Mouse (Mus musculus) kidney, adult 9 months (tissue): ENCODE data around the gene Pacrg.
A peak's percentile ranks its signal among the peaks of the same experiment; 100 is the strongest.

Experiments used
- DNase-seq: peaks from one replicate; pipeline ENCODE4 v3.0.0; 2022

Gene Pacrg

DNA sequence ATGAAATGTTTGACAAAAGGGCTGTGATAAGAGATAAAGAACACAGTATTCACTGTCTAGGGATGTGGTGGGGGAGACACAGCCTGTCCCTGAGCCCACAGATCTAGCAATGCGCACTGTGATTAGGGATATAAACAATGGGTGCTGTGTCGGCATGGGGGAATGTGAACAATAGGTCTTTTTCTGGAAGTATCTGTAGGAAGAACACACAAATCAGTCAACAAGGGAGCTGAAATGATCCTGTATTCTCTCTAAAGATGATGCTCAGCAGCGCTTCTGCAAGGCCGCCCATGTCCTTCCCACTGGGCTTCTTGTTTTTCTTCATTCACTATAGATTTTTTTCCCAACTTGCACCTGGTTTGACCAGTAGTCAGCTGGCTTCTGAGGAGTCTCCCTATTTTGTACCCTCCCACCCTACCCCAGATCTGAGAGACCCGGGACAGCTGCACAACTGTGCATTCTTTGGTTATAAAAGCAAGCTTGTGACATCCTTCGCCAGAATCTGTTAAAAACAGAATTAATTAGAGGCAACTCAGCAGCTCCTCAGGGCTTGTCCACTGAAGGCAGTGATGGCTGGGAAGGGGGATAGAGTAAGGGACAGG lies 356.1 kb downstream of the Pacrg start:
- DNase-seq = no peak

DNA sequence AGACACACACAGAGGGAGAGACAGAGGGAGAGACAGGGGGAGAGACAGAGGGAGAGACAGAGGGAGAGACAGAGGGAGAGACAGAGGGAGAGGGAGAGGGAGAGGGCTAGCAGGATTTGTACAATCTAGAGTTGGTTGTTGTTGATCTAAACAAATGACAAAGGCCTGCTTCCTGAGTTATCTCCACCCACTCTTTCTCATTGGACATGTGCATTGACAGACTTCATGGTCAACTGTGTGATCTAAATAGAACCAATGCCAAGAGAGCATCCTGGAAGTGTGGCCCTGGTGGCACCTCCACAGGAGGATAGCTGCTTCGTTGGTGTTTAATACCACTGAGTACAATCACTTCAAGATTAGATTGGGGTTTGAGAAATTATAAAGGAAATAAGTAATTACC lies 359.0 kb downstream of the Pacrg start:
- no peak for DNase-seq

DNA sequence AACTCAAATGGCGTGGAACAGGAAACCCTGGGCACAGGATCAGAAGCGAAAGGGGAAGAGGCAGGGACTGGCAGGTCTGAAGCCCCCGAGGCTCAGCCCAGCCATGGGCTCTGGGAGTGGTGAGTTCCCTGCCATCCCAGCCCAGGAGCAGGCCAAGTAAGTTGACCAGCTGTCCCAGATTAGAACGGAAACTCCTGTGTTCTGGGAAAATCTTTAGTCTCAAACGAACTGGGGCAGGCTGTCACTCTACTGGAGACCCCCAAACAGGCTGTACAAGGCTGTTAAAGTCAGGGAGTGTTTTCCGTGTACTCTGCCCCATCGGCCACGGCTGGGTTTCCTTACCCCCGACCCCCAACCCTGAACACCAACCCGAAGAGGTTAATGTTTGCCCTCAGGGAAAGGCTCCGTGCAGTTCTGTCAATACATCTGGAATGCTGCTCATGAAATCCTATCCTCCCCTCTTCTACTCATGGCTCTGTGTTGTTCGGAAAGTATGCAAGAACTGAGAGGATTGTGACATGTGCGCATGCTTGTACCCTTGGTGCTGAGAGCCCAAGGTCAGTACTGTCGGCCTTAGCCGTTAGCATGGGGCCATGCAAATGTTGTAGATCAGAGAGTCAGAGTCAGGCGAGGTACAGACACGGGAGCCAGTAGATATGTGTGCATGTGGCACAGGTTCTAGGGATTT lies 360.9 kb downstream of the Pacrg start:
- DNase-seq = peak; percentile 32

DNA sequence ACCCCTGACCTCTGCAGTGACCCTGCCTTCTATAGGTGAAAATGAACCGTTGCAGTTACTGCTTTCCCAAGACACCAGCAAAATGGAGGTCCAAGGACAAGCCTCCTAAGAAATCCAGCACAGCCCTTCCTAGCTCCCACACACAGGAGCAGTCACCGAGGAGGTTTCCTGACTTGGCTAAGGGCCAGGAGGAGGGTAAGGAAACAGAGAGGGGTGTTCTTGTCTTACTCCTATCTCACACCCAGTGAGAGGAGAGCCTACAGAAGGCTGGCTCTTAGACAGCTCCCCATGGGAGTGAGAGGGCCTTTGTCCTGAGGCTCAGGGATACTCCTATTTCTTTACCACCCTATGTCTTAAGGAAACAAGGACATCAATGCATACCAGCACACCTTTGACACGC lies 361.7 kb downstream of the Pacrg start:
- DNase-seq = no peak

DNA sequence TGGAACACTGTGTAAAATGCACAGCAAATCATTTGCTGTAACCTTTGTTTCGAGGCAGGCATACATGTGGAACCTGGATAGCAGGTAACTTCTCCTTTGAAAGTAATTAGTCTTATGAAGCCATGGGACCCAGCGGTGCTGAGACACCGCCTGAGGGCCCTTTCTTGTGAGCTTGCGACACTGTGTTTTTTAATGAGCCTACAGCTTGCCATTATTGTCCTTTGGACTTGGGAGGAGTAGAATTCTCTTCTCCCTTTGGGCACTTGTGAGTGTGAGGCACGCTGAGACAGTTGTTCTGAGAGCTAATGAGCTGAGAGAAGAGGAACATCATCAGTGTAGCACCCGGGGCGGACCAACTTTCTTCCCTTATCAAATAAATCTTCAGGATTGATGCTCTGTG lies 363.3 kb downstream of the Pacrg start:
- no peak for DNase-seq

DNA sequence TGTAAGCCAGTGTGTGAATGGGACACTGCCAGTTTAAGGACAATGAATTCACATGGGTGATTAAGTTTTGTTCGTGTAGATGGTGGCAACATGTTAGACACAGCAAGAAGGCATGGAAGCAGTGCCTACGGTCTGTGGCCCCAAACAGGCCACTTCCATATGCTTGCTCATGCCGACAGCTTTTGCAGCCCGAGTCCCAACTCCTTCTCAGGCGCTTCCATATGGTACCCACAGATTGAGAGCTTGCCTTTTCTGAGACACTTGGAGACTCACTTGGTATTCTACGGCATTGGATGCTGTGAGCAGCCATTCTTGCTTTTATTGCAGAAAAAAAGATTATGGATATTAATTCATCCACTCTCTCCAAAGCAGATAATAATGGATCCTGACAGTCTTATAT lies 365.1 kb downstream of the Pacrg start:
- no peak for DNase-seq

DNA sequence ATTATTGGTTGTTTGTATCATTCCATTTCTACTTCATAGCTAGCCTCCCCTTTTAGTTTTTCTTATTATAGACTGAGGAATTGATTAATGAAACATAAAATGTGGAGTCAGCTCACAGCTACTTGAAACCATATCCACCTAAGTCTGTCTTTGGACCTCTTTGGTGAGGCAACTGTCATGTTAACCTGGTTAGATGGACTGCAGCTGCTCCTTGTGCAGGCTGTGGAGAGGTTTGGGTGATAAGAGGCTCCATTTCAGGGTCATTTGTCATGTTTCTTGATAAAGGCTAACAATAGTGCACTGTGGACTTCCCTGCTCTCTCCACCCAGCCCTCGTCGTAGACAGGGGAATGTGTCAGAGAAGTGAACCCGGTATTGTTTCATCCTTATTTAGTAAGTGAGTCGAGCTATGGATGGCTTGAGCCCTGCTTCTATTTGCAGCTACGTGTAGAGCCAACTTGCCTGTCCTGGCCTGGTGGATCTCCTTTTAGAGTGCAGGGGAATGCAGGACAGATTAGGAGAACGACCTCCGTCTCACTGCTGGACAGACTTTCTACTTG lies 366.2 kb downstream of the Pacrg start:
- no peak for DNase-seq

DNA sequence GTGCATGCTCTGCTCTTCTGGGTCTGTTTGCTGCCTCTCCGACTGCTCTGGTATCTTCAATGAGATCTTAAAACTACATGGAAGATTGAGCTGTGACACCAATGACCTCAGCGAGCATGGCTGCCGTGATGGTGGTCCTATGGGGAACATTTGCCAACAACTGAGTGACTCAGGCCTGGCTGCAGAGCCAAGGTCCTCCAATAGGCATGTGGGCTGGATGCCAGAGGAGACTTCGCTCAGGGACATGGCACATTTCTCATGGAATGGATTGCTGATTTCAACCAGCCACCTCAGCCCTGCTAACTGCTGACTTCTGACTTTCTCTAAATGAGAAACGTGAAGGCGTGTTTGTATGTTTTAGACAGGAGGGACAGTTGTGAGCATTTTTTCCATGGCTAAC lies 366.9 kb downstream of the Pacrg start:
- no peak for DNase-seq

DNA sequence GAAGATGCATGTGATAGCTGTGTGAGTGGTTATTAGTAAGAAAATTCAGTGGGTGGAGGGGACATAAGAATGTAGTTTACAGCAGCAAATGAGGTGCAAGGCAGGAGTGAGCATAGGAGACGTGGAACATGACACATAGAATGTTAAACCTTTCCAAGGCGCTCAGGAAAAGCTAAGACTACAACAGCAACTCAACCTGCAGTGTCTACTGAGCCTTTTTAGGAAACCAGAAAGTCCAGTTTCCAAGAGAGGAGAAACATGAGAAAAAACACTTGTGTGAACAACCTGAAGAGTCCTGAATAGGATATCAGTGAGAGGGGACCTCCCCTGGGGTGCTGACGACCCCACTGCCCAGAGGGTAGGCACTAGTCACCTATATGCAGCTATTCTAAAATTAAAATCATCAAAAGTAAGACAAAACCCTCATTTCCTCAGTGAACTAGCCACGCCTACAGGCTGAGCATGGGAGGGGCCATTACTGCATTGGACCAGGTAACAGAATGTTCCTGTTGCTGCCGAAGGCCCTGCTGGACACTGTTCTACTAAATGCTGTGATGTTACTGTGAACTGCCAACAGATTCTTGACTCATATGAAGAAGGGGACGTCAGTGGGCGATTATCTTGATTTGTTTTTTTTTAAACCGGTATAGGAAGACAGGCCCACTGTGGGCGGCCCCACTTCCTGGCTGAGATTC lies 370.1 kb downstream of the Pacrg start:
- no peak for DNase-seq

DNA sequence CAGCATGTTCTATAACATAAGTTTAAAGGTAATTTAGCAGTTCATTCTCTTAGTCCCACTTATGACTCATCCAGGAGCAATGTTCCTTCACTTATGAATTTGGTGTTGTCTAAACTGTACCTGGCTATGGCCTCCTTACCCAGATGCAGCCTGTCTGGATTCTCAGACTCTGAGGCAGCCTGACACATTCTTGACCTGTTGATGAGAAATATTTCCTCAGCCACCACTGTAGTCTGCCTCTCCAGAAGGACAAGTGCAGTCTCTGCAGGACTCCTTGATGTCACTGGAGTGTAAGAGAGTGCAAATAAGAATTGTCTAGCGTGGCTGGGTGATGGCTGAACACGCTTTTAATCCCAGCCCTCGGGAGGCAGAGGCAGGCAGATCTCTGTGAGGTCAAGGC lies 373.0 kb downstream of the Pacrg start:
- DNase-seq = no peak

DNA sequence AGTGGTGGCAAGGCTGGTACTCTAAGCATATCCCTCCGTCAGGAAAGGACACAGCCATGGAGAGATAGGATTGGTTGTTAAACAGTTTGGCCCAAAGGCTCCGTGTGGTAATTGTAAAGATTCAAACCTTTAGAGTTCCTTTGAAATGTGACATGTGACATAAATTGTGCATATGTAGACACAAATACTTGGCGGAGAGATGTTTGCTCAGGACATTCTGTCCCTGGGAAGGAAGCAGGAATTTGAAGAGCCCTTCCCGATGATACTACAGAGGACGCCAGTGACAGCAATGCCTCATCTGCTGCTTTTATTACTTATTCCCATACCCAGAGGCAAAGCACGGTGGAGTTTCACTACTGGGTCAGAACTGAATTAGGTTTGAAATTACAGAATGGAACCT lies 374.6 kb downstream of the Pacrg start:
- DNase-seq = no peak

DNA sequence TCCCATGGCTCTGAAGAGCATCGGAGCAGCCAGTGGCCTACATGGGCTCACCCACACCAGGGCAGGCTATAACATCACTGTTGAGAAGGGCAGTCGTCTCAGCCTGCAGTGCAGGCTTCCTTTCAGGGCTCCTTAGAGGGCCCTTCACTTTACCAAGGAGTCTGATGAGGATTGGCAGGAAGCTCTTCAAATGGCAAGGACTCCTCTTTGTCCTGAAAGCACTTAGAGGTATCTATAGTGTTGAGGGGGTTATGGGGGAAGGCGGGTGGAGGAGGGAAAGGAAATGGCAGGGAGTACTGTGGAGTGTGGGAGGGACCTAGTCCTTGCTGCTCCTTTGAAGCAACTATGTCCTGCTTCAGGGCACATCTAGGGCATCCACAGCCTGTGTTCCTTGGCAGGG lies 375.4 kb downstream of the Pacrg start:
- no peak for DNase-seq

DNA sequence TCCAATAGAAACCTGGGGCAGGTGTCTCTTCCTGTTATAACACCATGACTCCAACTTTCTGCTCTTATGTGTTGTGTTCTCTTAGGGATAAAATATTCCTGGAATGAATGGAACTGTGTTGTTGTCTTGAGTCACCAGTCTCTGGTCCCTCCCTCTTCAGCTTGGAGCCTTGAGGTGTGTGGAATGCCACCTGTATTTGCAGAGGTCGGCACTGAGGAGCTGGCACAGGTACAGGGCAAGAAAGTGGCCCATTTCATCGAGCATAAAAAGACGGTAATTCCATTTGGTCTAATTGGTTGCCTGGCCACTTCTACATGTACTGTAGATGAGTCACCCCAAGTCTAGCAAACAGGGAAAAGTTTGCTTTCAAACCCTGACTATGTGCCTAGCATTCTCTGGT lies 376.5 kb downstream of the Pacrg start:
- DNase-seq = no peak

DNA sequence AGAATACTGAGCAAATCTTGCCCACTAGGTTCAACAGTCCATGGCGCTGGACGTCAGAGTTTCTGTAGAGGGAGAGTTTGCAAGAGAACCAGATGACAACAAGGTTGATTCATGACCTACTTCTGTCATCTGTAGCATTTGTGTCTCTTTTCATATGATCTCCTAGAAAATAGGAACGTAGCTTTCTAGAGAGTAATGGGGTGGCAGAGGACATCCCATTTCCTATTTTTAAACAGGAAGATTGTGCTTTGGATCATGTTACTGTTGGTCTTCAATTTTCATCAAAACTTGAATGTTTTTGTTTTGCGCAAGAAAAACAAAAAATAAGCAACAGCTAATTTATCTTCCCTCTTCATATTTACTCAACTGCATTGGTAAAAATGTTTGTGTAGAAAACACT lies 379.2 kb downstream of the Pacrg start:
- no peak for DNase-seq

DNA sequence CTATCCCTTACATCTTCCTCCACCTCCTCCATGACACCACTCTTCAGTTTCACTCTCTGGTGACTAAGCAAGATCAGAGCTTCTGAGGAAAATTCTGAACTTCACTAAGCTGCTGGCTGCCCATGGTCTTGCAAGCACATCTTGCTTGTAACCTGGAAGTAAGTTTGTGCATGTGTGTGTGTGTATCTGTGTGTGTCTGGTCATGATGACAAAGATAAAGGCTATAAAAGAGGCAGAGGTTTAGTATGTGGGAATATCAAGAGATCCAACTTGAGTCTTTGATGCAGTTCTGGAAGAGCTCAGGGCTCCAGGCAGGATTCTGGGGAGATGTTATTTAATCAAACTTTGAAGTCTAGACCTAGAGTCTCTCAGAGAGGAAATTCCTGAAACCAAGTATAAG lies 381.4 kb downstream of the Pacrg start:
- DNase-seq = no peak

DNA sequence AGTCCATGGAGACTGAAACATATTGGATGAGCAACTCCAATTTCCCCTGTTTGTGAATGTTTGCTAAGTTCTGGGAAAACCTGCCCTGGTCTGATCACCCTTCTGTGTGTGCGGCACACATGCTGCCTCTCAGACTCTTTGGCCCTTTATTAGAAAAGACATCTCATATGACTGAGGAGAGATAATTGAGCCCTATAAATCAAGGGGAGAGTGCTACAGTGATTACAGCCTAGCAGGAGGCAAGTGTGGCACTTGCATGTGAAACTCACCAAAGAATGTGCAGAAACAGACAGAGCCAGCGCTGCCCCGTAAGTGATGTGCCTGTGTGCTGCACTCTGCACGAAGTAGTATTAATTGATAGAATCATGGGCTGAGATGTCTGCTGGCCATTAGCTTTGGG lies 383.7 kb downstream of the Pacrg start:
- DNase-seq = no peak

DNA sequence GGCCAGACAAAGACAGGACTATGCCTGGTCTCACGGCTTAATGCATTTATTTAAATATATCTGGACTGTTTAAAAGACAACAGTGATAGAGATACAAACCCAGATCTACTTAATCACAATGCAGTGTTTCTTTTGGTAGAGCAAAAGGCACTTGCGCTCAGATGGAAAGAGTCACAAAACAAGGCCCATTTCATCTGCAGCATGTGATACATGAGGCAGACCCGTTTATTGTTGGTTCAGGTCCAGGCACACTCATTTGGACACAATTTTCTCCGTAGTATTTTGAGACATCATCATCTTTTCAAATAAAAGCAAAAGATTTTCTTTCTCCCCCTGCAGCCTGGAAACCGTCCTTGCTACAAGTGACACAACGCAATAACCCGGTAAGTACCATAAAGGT lies 384.1 kb downstream of the Pacrg start:
- DNase-seq = no peak

DNA sequence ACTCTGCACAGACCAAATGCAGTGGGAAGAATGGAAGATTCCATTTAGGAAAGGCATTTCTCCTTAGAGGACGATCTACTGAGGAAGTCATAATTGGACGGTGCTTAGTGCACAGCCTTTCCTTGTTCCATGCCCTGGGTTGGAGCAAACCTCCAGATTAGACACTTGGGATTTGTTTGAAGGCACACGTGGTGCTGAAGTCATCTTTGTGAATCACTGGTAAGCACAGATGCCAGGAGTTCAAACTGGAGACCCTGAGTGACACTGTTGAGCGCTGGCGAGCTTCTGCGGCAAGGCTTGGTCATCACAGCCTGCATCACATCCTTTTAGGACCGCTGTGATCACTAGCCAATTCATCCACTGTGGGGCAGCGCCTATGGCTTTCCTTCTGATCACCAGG lies 385.7 kb downstream of the Pacrg start:
- DNase-seq = no peak

DNA sequence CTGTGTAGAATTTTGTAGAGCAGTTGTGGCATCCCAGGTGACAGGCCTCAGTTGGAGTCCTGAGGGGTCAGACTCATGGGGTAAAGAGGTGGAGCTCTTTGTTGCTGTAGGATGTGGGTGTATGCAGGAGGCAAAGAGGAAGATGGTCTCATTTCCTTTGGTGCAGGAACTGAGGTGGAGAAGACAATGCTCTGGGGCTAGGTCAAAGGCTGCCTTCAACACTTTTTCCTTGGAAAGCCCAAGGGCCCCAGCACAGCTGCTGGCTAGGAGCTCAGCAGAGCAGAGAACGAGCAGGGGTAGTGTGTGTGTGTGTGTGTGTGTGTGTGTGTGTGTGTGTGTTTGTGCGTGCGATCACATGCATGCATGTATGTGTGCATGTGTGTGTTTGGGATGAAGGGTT lies 387.3 kb downstream of the Pacrg start:
- DNase-seq = no peak

DNA sequence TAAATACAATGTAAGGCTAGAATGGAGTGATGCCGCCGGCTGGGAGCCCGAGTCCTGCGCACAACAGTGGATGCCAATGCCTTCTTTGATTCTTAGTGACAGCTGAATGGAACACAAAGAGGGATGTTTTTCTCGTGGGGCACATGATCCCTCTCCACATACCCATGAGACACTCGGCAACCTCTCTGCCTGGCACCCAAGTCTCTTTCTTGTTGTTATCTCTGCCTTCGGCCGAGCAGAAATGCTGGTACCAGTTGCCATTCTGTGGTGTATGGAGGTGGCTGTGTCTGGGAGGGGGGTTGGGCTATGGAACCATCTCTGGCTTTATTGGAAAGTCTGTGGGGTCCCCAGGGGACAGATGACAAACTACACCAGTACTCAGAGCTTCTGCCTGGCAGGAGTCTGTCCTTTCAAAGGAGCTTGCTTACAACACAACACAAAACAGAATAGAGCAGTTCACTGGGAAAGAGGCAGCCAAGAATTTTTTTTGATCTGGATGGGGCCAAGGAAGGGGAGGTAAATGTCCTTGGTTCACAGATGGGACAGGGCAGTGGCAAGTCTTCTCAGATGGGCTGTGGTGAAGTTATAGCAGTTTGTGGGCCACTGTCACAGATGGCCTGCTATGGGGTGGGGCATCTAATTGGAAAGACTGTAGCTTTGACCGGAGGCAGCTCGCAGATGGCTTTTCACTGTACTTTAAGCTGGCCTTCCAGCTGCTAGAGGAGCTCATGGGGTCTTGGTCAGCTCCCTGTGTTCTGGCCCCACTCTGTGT lies 388.6 kb downstream of the Pacrg start:
- no peak for DNase-seq

DNA sequence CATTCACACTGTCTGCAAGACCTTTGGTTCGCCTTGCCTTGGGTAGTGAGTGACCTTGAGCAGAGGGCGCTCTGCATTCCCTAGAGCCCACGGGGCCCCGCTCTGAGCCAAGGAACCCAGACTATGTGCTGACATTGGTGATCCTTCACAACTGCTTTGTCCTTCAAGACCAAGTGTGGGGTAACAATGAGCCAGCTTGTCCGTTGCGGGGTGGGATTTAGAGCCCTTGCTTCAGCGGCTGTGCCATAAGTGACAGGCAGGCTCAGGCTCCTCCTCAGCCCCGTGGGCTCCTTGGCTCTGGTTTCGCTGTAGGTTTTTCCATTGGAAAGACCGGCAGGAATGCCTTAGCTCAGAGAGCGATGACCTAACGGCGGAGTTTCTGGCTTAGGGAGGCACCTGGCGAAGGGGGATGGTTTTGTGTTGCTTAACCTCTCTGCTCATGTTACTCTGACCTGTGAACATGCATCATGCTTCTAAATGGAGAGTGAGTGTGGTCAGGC lies 390.3 kb downstream of the Pacrg start:
- DNase-seq = peak; percentile 3

DNA sequence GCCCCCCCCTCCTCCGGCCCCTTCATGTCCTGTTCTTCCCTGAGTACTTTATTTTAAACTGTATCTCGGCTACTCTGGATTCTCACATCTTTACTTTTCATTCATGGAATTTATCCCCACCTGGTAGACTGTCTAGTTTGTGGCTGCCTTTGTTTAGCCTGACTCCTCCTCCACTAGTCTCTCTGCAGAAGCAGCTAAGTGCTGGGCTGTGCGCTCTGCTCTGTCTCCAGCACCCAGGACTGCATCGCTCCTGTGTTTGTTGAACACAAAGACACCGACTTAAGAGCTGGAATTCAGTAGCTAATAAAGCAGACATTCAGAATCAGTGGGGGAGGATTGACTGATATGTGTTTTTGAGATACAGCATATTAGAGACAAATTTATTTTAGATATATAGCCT lies 391.7 kb downstream of the Pacrg start:
- DNase-seq = no peak

DNA sequence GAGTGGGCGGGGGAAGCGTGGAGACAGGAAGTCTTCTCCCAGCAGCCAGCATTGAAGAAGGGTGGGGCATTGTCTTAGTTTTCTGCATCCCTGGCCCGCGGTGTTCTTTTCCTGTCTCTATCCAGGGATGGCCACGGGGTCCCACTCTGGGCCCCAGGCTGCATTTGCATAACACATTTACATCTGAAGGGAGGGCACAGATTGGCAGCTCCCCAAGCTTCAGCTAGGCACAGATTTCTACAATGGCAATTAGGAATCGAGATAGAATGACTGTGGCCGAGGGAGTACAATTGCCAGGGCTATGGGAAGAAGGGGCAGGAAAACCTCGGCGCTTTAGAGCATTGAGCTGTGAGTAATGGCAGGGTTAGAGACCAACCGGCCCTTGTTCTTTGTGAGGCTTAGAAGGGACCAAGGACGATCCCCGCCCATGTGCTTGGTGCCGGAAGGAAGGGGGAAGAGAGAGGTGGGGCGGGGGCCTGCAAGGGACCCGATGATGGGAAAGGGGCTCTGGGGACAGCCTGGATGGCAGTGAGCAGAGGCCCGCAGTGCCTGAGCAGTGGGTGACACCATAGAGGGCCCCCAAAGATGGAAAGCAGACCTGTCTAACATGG lies 398.5 kb downstream of the Pacrg start:
- DNase-seq = no peak
